Mouse (Mus musculus): ENCODE results near the gene Dse. TPM values are rescaled to one million over a fixed set of nuclear protein-coding genes. Genes with fewer than 3 reads are reported as not detected.

Gene Dse
- polyA plus RNA-seq, 1 experiment, result 0.99 TPM

GRCm38 (mm10) chr10:34200689-34201088 is 6.8 kb downstream of the Dse start:
- Histone ChIP-seq H3K4me1 (ENCODE audit: control insufficient read depth, insufficient read depth, low read length) (no peaks in the 10 kb centered on the region), H3K36me3 (ENCODE audit: control insufficient read depth, insufficient read depth, low read length) (no peaks in the 10 kb centered on the region), H3K4me3 (ENCODE audit: control insufficient read depth, low read depth, low read length) (no peak overlapping the region), H3K27ac (ENCODE audit: control insufficient read depth, insufficient read depth, low read depth, low read length) (no peak overlapping the region), H3K27me3 (ENCODE audit: control insufficient read depth, insufficient read depth, low read length) (no peaks in the 10 kb centered on the region)
- no peak for TF ChIP-seq POLR2A (IDR thresholded peaks at IDR 0.05; ENCODE audit: control insufficient read depth, low read depth, low read length)
- no peak for TF ChIP-seq CTCF (IDR thresholded peaks at IDR 0.05; ENCODE audit: control insufficient read depth, insufficient read depth, insufficient replicate concordance, low read depth, low read length)

GRCm38 (mm10) chr10:34198574-34198973 is 8.9 kb downstream of the Dse start:
- H3K27ac ChIP-seq (ENCODE audit: control insufficient read depth, insufficient read depth, low read depth, low read length), result no peak overlapping the region
- TF ChIP-seq POLR2A (IDR thresholded peaks at IDR 0.05; ENCODE audit: control insufficient read depth, low read depth, low read length) (no peak), CTCF (IDR thresholded peaks at IDR 0.05; ENCODE audit: control insufficient read depth, insufficient read depth, insufficient replicate concordance, low read depth, low read length) (no peak)
- H3K36me3 ChIP-seq (ENCODE audit: control insufficient read depth, insufficient read depth, low read length), result no peaks in the 10 kb centered on the region
- H3K4me3 ChIP-seq (ENCODE audit: control insufficient read depth, low read depth, low read length), result no peak overlapping the region
- no peaks in the 10 kb centered on the region for H3K4me1 ChIP-seq (ENCODE audit: control insufficient read depth, insufficient read depth, low read length)
- no peaks in the 10 kb centered on the region for H3K27me3 ChIP-seq (ENCODE audit: control insufficient read depth, insufficient read depth, low read length)

GRCm38 (mm10) chr10:34198061-34198460 is 9.5 kb downstream of the Dse start:
- Histone ChIP-seq H3K36me3 (ENCODE audit: control insufficient read depth, insufficient read depth, low read length) (no peaks in the 10 kb centered on the region), H3K27me3 (ENCODE audit: control insufficient read depth, insufficient read depth, low read length) (no peaks in the 10 kb centered on the region), H3K27ac (ENCODE audit: control insufficient read depth, insufficient read depth, low read depth, low read length) (no peak overlapping the region), H3K4me1 (ENCODE audit: control insufficient read depth, insufficient read depth, low read length) (no peaks in the 10 kb centered on the region), H3K4me3 (ENCODE audit: control insufficient read depth, low read depth, low read length) (no peak overlapping the region)
- TF ChIP-seq CTCF (IDR thresholded peaks at IDR 0.05; ENCODE audit: control insufficient read depth, insufficient read depth, insufficient replicate concordance, low read depth, low read length) (no peak), POLR2A (IDR thresholded peaks at IDR 0.05; ENCODE audit: control insufficient read depth, low read depth, low read length) (no peak)

- Histone ChIP-seq H3K4me1 (ENCODE audit: control insufficient read depth, insufficient read depth, low read length) (no peaks in the 10 kb centered on the region), H3K27ac (ENCODE audit: control insufficient read depth, insufficient read depth, low read depth, low read length) (no peak overlapping the region), H3K27me3 (ENCODE audit: control insufficient read depth, insufficient read depth, low read length) (no peaks in the 10 kb centered on the region), H3K4me3 (ENCODE audit: control insufficient read depth, low read depth, low read length) (no peak overlapping the region), H3K36me3 (ENCODE audit: control insufficient read depth, insufficient read depth, low read length) (no peaks in the 10 kb centered on the region)
- no peak for TF ChIP-seq POLR2A (IDR thresholded peaks at IDR 0.05; ENCODE audit: control insufficient read depth, low read depth, low read length)
- TF ChIP-seq CTCF (IDR thresholded peaks at IDR 0.05; ENCODE audit: control insufficient read depth, insufficient read depth, insufficient replicate concordance, low read depth, low read length), result no peak
These were observed 10.2 kb downstream of the Dse start for GRCm38 (mm10) chr10:34197269-34197668.

- Histone ChIP-seq H3K27ac (ENCODE audit: control insufficient read depth, insufficient read depth, low read depth, low read length) (no peak overlapping the region), H3K27me3 (ENCODE audit: control insufficient read depth, insufficient read depth, low read length) (no peaks in the 10 kb centered on the region), H3K4me1 (ENCODE audit: control insufficient read depth, insufficient read depth, low read length) (no peaks in the 10 kb centered on the region), H3K4me3 (ENCODE audit: control insufficient read depth, low read depth, low read length) (no peak overlapping the region), H3K36me3 (ENCODE audit: control insufficient read depth, insufficient read depth, low read length) (no peaks in the 10 kb centered on the region)
- TF ChIP-seq POLR2A (IDR thresholded peaks at IDR 0.05; ENCODE audit: control insufficient read depth, low read depth, low read length), result no peak
- no peak for TF ChIP-seq CTCF (IDR thresholded peaks at IDR 0.05; ENCODE audit: control insufficient read depth, insufficient read depth, insufficient replicate concordance, low read depth, low read length)
These were observed 12.6 kb downstream of the Dse start for GRCm38 (mm10) chr10:34194957-34195356.

- Histone ChIP-seq H3K27me3 (ENCODE audit: control insufficient read depth, insufficient read depth, low read length) (no peaks in the 10 kb centered on the region), H3K4me3 (ENCODE audit: control insufficient read depth, low read depth, low read length) (no peak overlapping the region), H3K36me3 (ENCODE audit: control insufficient read depth, insufficient read depth, low read length) (no peaks in the 10 kb centered on the region), H3K27ac (ENCODE audit: control insufficient read depth, insufficient read depth, low read depth, low read length) (no peak overlapping the region), H3K4me1 (ENCODE audit: control insufficient read depth, insufficient read depth, low read length) (no peaks in the 10 kb centered on the region)
- TF ChIP-seq POLR2A (IDR thresholded peaks at IDR 0.05; ENCODE audit: control insufficient read depth, low read depth, low read length) (no peak), CTCF (IDR thresholded peaks at IDR 0.05; ENCODE audit: control insufficient read depth, insufficient read depth, insufficient replicate concordance, low read depth, low read length) (no peak)
These were observed 13.0 kb downstream of the Dse start for GRCm38 (mm10) chr10:34194503-34194902.

GRCm38 (mm10) chr10:34186571-34187260 is 20.8 kb downstream of the Dse start:
- Histone ChIP-seq H3K4me1 (ENCODE audit: control insufficient read depth, insufficient read depth, low read length) (no peaks in the 10 kb centered on the region; the same call in 1 of the 2 replicates), H3K27me3 (ENCODE audit: control insufficient read depth, insufficient read depth, low read length) (no peaks in the 10 kb centered on the region), H3K36me3 (ENCODE audit: control insufficient read depth, insufficient read depth, low read length) (no peaks in the 10 kb centered on the region), H3K4me3 (ENCODE audit: control insufficient read depth, low read depth, low read length) (no peak overlapping the region), H3K27ac (ENCODE audit: control insufficient read depth, insufficient read depth, low read depth, low read length) (no peak overlapping the region)
- TF ChIP-seq POLR2A (IDR thresholded peaks at IDR 0.05; ENCODE audit: control insufficient read depth, low read depth, low read length) (no peak), CTCF (IDR thresholded peaks at IDR 0.05; ENCODE audit: control insufficient read depth, insufficient read depth, insufficient replicate concordance, low read depth, low read length) (no peak)

All from testis, adult 2 months (tissue).